Mouse (Mus musculus): ENCODE results near the gene Osbp2.

- TF ChIP-seq CTCF (IDR thresholded peaks at IDR 0.05; ENCODE audit: low read depth, low read length) (no peak), EP300 (IDR thresholded peaks at IDR 0.05; ENCODE audit: insufficient read depth, low read depth, low read length) (no peak), POLR2A (IDR thresholded peaks at IDR 0.05; ENCODE audit: insufficient read depth, low read length) (no peak)
Observed at GRCm38 (mm10) chr11:3710203-3710602, 153.5 kb downstream of the Osbp2 start.
